Mouse (Mus musculus) kidney, postnatal 36 days (tissue): ENCODE measurements around the gene Pqbp1.

Experiments
- DNase-seq, 2 experiments: peaks; one replicate each; pipeline ENCODE4 v3.0.0; 2021 to 2022; ENCODE audit warnings: mixed read lengths in 2 of 2

Pqbp1 gene

DNA sequence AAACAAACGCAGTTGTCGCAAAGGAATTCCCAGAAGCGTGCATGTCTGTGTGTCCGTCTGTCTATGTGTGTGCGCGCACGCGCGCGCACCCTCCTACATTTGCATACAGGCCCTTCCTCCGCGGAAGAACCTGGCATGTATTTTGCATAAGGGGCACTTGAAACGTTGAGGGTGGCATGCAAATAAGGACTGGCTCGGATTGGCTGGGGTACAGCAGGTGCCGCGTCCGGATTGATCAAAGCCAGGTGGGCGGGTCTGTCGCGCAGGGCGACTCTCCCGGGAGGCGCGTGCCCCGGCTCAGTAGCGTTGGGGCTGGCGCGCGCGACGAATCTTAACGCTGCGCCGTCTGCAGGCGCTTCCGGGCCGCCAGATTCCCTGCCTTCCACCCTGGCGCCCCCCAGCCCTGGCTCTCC lies 21.1 kb downstream of the Pqbp1 start, which contains the start of gene Pim2:
Pim2 (plus strand) TSS at position 256 of the 413 bp plus-strand sequence.
- DNase-seq, result peak; percentile 87 to 91

DNA sequence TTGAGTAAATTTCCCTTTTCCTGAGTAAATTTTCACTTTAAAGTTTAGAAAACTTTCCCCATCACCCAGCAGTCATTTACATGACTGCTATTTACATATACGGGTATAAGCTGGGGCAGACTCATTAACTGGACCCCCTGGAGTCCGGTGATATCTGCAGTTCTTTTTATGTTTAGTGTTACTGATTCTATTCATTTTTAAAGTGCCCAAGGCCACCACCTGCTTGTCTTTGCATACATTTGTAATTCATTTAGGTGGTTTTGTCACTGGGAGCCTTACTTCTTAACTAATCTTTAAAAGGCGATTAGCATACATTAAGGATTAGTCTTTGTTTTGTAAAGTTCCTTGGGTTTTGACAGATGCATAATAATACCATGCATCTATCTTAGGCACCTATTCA lies 29.2 kb downstream of the Pqbp1 start:
- DNase-seq, result no peak

DNA sequence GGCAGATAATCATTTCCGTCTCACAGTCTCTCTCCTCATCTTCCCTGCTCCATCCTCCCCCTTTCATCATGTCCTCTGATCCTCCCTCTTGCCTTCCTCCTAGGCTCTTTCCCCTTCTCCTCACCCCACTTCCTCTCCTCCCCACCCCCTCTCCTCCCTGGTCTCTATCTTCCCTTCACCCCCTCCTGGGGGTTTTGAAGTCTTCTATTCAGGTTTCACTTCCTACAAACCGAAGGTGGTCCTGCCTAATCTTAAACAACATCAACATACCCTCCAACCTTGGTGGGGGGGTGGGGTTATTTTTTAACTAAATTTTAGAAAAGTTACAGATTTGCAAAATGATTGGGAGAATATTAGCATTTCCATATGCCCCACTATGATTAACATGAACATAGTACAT lies 30.6 kb downstream of the Pqbp1 start:
- DNase-seq, result no peak

GRCm38 (mm10) chrX:7867141-7867540 lies 31.9 kb downstream of the Pqbp1 start:
- DNase-seq, result no peak

- DNase-seq, result no peak
Measured at GRCm38 (mm10) chrX:7865786-7866185, 33.3 kb downstream of the Pqbp1 start.

DNA sequence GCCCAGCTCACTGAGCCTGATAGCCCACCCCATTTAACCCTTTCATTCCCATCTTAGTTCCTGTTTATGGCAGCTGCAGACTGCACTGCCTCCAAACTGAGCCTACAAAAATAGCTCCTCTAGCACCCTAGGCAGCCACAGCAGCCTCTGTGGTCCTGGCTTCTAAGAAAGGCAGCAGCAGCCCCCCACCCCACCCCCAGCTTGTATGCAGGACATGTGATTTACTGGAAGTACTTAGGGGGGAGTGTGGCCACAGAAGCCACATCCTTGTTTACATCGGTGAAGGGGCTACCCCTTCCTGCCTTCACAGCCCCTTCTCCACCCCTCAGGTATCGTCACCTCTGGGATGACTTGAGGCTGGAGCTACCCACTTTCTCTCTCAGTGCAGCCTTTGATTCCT lies 33.7 kb downstream of the Pqbp1 start:
- no peak for DNase-seq

DNA sequence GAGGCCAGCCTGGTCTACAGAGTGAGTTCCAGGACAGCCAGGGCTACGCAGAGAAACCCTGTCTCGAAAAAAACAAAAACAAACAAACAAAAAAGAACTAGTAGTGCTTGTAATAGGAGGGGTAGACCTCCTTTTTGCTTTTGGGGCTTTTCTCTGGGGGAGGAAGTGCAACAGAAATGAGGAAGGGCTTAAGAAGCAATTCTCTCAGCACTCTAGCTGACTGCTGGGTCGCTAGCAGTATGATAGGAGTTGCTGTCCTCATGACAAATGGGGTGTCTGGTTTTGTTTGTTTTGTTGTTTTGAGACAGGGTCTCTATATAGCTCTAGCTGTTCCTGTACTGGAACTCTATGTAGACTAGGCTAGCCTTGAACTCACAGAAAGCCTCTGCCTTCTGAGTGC lies 34.5 kb downstream of the Pqbp1 start:
- DNase-seq, result no peak

DNA sequence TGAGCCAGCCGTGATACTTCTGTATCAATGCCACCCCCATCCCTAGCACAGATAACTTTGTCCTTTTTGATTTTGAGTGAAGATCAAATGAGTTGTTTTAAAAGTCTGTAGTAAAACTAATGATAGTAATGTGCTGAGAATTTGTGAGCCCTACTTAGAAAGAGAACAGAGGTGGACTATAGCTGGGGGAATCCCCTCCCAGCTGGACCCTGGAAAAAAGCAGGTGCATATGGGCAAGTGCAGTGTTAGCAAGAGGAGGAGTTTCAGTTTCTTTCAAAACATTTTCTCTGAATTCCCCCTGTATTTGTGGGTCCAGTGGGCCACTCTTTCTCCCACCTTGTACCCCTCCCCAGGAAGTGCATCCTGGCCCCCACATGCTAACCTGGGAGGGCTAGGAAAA lies 35.9 kb downstream of the Pqbp1 start:
- DNase-seq, result no peak

- no peak for DNase-seq
Measured at GRCm38 (mm10) chrX:7859191-7859753, 39.8 kb downstream of the Pqbp1 start.

DNA sequence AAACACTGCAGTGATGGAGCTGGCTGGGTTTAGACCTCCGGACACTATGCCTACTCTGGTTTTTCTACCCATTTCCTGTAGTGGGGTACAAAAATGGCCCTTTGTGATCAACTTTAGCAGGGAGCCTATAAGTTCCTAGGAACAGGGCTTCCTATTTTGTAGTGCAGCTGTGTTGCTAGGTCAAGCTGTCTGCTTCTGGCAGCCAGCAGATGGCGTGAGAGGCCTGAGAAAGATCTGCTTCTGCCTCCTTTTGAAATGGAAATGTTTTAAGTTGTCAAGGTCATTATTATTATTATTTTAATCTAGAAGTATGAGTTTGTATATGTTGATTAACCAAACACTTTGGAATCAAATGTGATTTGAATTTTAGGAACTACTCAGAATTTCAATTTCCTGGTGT lies 44.5 kb downstream of the Pqbp1 start:
- DNase-seq, result peak; percentile 41 to 69

DNA sequence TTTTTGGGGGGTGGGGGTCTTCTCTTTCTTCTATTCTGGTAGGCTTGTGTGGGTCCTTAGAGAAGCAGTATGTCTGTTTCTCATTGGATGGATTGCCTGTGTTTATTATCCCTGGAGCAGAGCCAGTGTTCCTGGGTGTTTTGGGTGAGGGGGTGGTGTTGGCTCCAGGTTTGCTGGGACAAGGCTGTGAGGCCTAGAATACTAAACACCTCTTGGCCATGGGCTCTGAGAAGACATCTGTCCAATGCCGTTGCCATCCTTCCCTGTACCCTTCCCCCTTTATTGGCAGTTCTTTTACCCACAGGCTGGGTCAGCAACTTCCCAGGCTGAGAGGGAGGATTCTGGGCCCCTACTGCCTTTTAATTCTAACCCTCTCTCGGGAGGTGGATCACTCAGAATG lies 51.2 kb downstream of the Pqbp1 start:
- no peak for DNase-seq
